15 mouse cellular contexts compared by ENCODE assay signal in genomic region chr12:55432284-55432919, GRCm38 (mm10).
"Had no signal": no experiment of that assay in that cellular context is flagged by ENCODE, and none has a peak within 500 bp of the region (broad histone marks: within the 10 kb centered on the region; RNA-seq: fewer than 3 reads in every experiment).

No protein-coding gene starts in this region.

- H3K4me3 ChIP-seq: layer of hippocampus, adult 2 months; limb, embryonic 15.5 days; liver, embryonic 13.5 days; lung, embryonic 15.5 days; midbrain, embryonic 13.5 days; neural tube, embryonic 15.5 days had no signal

- DNase-seq: kidney, adult 18-20 months; kidney, postnatal 10 days; kidney, postnatal 4 days; left cerebral cortex, postnatal 4 days; liver, embryonic 13.5 days; liver, postnatal 0 days; lung, postnatal 14 days; thymus, adult 2 months; thymus, postnatal 25 days had no signal

- H3K9ac ChIP-seq: limb, embryonic 15.5 days; liver, embryonic 13.5 days; liver, postnatal 0 days; lung, embryonic 15.5 days; midbrain, embryonic 13.5 days; neural tube, embryonic 15.5 days had no signal

- H3K27me3 ChIP-seq: limb, embryonic 15.5 days; liver, embryonic 13.5 days; lung, embryonic 15.5 days; midbrain, embryonic 13.5 days; neural tube, embryonic 15.5 days had no signal

- ATAC-seq: liver, postnatal 0 days; midbrain, embryonic 13.5 days had no signal

- H3K27ac ChIP-seq: layer of hippocampus, adult 2 months; limb, embryonic 15.5 days; liver, embryonic 13.5 days; lung, embryonic 15.5 days; macrophage; midbrain, embryonic 13.5 days; neural tube, embryonic 15.5 days had no signal

- H3K4me2 ChIP-seq: limb, embryonic 15.5 days; liver, embryonic 13.5 days; lung, embryonic 15.5 days; midbrain, embryonic 13.5 days; neural tube, embryonic 15.5 days had no signal

- H3K9me3 ChIP-seq: limb, embryonic 15.5 days; liver, embryonic 13.5 days; lung, embryonic 15.5 days; midbrain, embryonic 13.5 days; neural tube, embryonic 15.5 days had no signal

- H3K36me3 ChIP-seq: limb, embryonic 15.5 days; liver, embryonic 13.5 days; lung, embryonic 15.5 days; midbrain, embryonic 13.5 days; neural tube, embryonic 15.5 days had no signal
